Mouse (Mus musculus) left cerebral cortex, postnatal 4 days (tissue): ENCODE results near the gene Nmnat2. TPM values are rescaled to one million over a fixed set of nuclear protein-coding genes. Genes with fewer than 3 reads are reported as not detected.

Experiments
- DNase-seq: peaks from one replicate; pipeline ENCODE4 v3.0.0-alpha.2; 2022
- intact Hi-C: fragments of 180-260 bp; cut with DNase I; formaldehyde crosslinking; loops from one replicate; pipeline ENCODE4 v1.15.1; 2025
- total RNA-seq, 2 experiments: library from RNA; stranded (reverse); gene quantifications; 2 replicates each; pipeline ENCODE4 v1.2.3; 2021

Gene Nmnat2
- total RNA-seq: 100 to 1,000 TPM; 152 to 155 TPM

GRCm38 (mm10) chr1:152954821-152955523 lies at the start of gene Nmnat2:
TSS of gene Nmnat2 (plus strand) at chr1:152954993.
- intact Hi-C loops: loop anchor here (5.0 kb wide), 1 partner anchor 48 kb away; no protein-coding TSS in a partner anchor

GRCm38 (mm10) chr1:152913483-152914460 lies 41.0 kb upstream of the Nmnat2 start:
- intact Hi-C loops: no loop called here
- DNase-seq: peak; percentile 4

More at GRCm38 (mm10) chr1:152954821-152955523, at the start of gene Nmnat2:
- DNase-seq: peak; percentile 66

GRCm38 (mm10) chr1:152915766-152916165 lies 39.0 kb upstream of the Nmnat2 start:
- intact Hi-C loops: no loop called here
- DNase-seq: no peak

GRCm38 (mm10) chr1:152916936-152917335 lies 37.9 kb upstream of the Nmnat2 start:
- intact Hi-C loops: no loop called here
- DNase-seq: no peak

- no peak for DNase-seq
- intact Hi-C loops: no loop called here
Observed at GRCm38 (mm10) chr1:152917626-152918025, 37.2 kb upstream of the Nmnat2 start.

- intact Hi-C loops: no loop called here
Observed at GRCm38 (mm10) chr1:152921786-152922185, 33.0 kb upstream of the Nmnat2 start.

GRCm38 (mm10) chr1:152933962-152934361 lies 20.8 kb upstream of the Nmnat2 start:
- DNase-seq: no peak
- intact Hi-C loops: no loop called here

More at GRCm38 (mm10) chr1:152921786-152922185, 33.0 kb upstream of the Nmnat2 start:
- DNase-seq: no peak

GRCm38 (mm10) chr1:152935476-152935875 lies 19.3 kb upstream of the Nmnat2 start:
- DNase-seq: no peak
- intact Hi-C loops: no loop called here

- DNase-seq: no peak
Observed at GRCm38 (mm10) chr1:152936365-152936764, 18.4 kb upstream of the Nmnat2 start.

GRCm38 (mm10) chr1:152942977-152943376 lies 11.8 kb upstream of the Nmnat2 start:
- intact Hi-C loops: no loop called here
- DNase-seq: no peak

More at GRCm38 (mm10) chr1:152936365-152936764, 18.4 kb upstream of the Nmnat2 start:
- intact Hi-C loops: no loop called here

GRCm38 (mm10) chr1:152954167-152954566 lies 626 bp upstream of the Nmnat2 start:
- intact Hi-C loops: loop anchor here (5.0 kb wide), 1 partner anchor 47 kb away; no protein-coding TSS in a partner anchor
- DNase-seq: no peak

- intact Hi-C loops: no loop called here
- peak; percentile 64 for DNase-seq
Observed at GRCm38 (mm10) chr1:152955564-152956211, 895 bp downstream of the Nmnat2 start.

GRCm38 (mm10) chr1:152956221-152956620 lies 1.4 kb downstream of the Nmnat2 start:
- peak; percentile 59 for DNase-seq
- intact Hi-C loops: no loop called here

GRCm38 (mm10) chr1:152964344-152964743 lies 9.6 kb downstream of the Nmnat2 start:
- peak; percentile 5 for DNase-seq
- intact Hi-C loops: no loop called here

GRCm38 (mm10) chr1:152966222-152966621 lies 11.4 kb downstream of the Nmnat2 start:
- DNase-seq: peak; percentile 25
- intact Hi-C loops: no loop called here

- peak; percentile 9 for DNase-seq
- intact Hi-C loops: no loop called here
Observed at GRCm38 (mm10) chr1:152966686-152967085, 11.9 kb downstream of the Nmnat2 start.

- intact Hi-C loops: no loop called here
- no peak for DNase-seq
Observed at GRCm38 (mm10) chr1:152969081-152969480, 14.3 kb downstream of the Nmnat2 start.

- no peak for DNase-seq
- intact Hi-C loops: no loop called here
Observed at GRCm38 (mm10) chr1:152972957-152973356, 18.2 kb downstream of the Nmnat2 start.

GRCm38 (mm10) chr1:152973421-152973820 lies 18.6 kb downstream of the Nmnat2 start:
- no peak for DNase-seq

GRCm38 (mm10) chr1:152973861-152974260 lies 19.1 kb downstream of the Nmnat2 start:
- no peak for DNase-seq
- intact Hi-C loops: no loop called here

More at GRCm38 (mm10) chr1:152973421-152973820, 18.6 kb downstream of the Nmnat2 start:
- intact Hi-C loops: no loop called here

- no peak for DNase-seq
- intact Hi-C loops: no loop called here
Observed at GRCm38 (mm10) chr1:152975144-152975543, 20.4 kb downstream of the Nmnat2 start.
